8 mouse cellular contexts compared by ENCODE assay signal in the genomic region with DNA sequence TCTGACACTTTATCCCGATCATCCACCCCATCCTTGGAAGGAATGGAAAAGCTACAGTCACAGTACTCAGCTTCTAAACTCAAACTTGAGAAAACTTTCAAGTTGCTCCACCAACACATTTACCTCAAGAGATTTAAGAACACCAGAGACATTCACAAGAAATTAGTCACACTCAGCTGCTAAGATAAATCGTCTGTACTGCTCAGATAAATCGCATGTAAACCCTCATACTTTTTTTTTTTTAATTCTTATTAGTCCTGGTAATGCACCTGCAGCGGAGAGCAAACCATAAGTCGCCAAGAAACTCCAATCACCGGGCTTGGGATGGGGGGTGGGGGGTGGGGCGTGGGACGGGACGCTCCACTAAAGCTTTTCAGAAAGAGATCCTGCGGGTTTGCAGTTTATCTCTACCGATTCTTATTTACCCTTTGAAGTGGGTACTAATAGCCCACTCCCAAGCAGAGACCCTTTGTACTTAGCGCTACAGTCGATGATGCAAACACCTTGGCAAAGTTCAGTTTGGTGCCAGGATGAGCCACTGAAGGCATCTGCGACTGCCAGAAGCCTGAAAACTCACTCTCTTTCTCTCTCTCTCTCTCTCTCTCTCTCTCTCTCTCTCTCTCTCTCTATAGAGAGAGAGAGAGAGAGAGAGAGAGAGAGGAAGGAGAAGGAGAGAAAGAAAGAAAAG. TPM values are rescaled to one million over a fixed set of nuclear protein-coding genes. Genes with fewer than 3 reads are reported as not detected.
DNase-seq lines count a peak whose midpoint lies in the region; ATAC-seq lines count a peak whose summit lies in the region.

No protein-coding gene starts in this region.

- H3K36me3 ChIP-seq in limb, embryonic 12.5 days, result peaks cover 4% of the 10 kb centered on the region; the same call in 1 of the 2 replicates

- H3K4me3 ChIP-seq in limb, embryonic 12.5 days (replicated peaks), result peak overlapping the region; percentile 93

- H3K9me3 ChIP-seq in limb, embryonic 12.5 days, result no peaks in the 10 kb centered on the region

- no peak for ATAC-seq in limb, embryonic 12.5 days (ENCODE audit: insufficient number of reproducible peaks, insufficient read depth, low FRiP score, low TSS enrichment, low read depth)

- WGBS in limb, embryonic 12.5 days, result 14% methylated on average over 14 of the region's 14 CpGs

- peaks cover 6% of the 10 kb centered on the region for H3K4me1 ChIP-seq in limb, embryonic 12.5 days (replicated peaks)

- peak; percentile 23 for DNase-seq in embryo, embryonic 10.5 days (ENCODE audit: low spot score)
- no peak for DNase-seq in embryo, embryonic 11 days
- peak; percentile 23 for DNase-seq in thymus, postnatal 25 days
- DNase-seq in thymus, postnatal 4 days, result no peak
- peak; percentile 31 for DNase-seq in retina, postnatal 1 day
- no peak for DNase-seq in cerebellum, adult 9-10 months
- DNase-seq in ovary, adult 18-20 months (ENCODE audit: low spot score), result no peak

- peak overlapping the region; percentile 76 for H3K4me2 ChIP-seq in limb, embryonic 12.5 days

- H3K27me3 ChIP-seq in limb, embryonic 12.5 days, result peaks cover 1% of the 10 kb centered on the region; the same call in 1 of the 2 replicates

- H3K27ac ChIP-seq in limb, embryonic 12.5 days, result no peak overlapping the region

- H3K9ac ChIP-seq in limb, embryonic 12.5 days (replicated peaks), result peak overlapping the region; percentile 89

RNA-seq across cellular contexts. Expression of a gene that starts 15.3 kb away (rescaled TPM):
- 12.2 and 17.6 TPM in 2 replicates for polyA plus RNA-seq in limb, embryonic 12.5 days (2016; fragmentation: Nextera tagmentation; extraction: Ambion mirVana)

RNA-seq across cellular contexts. Expression of a gene that starts 31.5 kb away (rescaled TPM):
- polyA plus RNA-seq in limb, embryonic 12.5 days (2016; fragmentation: Nextera tagmentation; extraction: Ambion mirVana), result 7.3 and 7.8 TPM in 2 replicates

Comparison
In these comparisons a context has a peak if more than half of its experiments do, and no peak if none do; other contexts are left out.
1. DNase-seq: peak in embryo, embryonic 10.5 days (single experiment), thymus, postnatal 25 days (single experiment) and retina, postnatal 1 day (single experiment); none in embryo, embryonic 11 days (single experiment), thymus, postnatal 4 days (single experiment), cerebellum, adult 9-10 months (single experiment) and ovary, adult 18-20 months (single experiment).